Mouse (Mus musculus) liver, embryonic 14.5 days (tissue): ENCODE results near the gene Gpsm3.

ENCODE experiments used
- CTCF ChIP-seq: IDR thresholded peaks from 2 replicates; pipeline ENCODE4 v1.5.1; 2016; ENCODE audit warnings: antibody characterized with exemption, low read depth, control low read depth
- EP300 ChIP-seq: IDR thresholded peaks from 2 replicates; pipeline ENCODE4 v1.6.1; 2016; ENCODE audit warnings: antibody characterized with exemption, low read depth

- TF ChIP-seq EP300: no peak
- TF ChIP-seq CTCF: peak; percentile 70
These were observed 37.1 kb downstream of the Gpsm3 start for GRCm38 (mm10) chr17:34626773-34627092.
